17 mouse cellular contexts compared by ENCODE assay signal in the genomic region with DNA sequence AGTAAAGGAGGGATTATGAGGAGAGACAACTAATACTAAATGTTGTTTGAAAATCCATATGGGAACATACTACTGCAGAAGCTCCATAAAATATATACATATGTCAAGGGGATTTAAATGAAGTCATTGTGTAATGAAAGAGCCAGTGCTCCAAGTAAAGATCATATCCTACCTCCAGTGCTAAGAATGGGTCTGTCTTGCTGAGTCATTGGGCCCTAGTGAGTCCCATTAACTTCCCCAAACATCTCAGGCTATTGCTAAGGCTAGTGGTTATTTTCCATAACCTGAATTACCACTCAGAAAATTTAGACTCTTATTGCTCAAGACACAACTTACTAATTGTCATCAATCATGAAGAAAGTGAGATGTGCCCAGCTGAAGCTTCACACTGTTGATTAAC.
"Had no signal": no experiment of that assay in that cellular context is flagged by ENCODE, and none has a peak within 500 bp of the region (broad histone marks: within the 10 kb centered on the region; RNA-seq: fewer than 3 reads in every experiment).

No protein-coding gene starts in this region.

- H3K4me2 ChIP-seq: liver, embryonic 15.5 days; lung, embryonic 15.5 days; midbrain, embryonic 11.5 days; midbrain, embryonic 13.5 days; midbrain, embryonic 15.5 days; neural tube, embryonic 12.5 days had no signal

- H3K4me1 ChIP-seq: liver, embryonic 15.5 days; lung, embryonic 15.5 days had no signal

- ATAC-seq: liver, postnatal 0 days; lung, postnatal 0 days; midbrain, embryonic 13.5 days; midbrain, embryonic 15.5 days had no signal

- DNase-seq: liver, postnatal 0 days; lung, adult 2 months; lung, postnatal 14 days; lung, postnatal 4 days; retina, postnatal 1 day; right cerebral cortex, adult 18-20 months; right cerebral cortex, postnatal 25 days; thymus, adult 18-20 months; thymus, postnatal 14 days; thymus, postnatal 36 days had no signal

- H3K9ac ChIP-seq: liver, embryonic 15.5 days; liver, postnatal 0 days; lung, embryonic 15.5 days; midbrain, embryonic 13.5 days; midbrain, embryonic 15.5 days; neural tube, embryonic 12.5 days had no signal

- H3K36me3 ChIP-seq: liver, embryonic 15.5 days; lung, embryonic 15.5 days; midbrain, embryonic 13.5 days; midbrain, embryonic 15.5 days; neural tube, embryonic 12.5 days had no signal

- H3K4me3 ChIP-seq: liver, embryonic 15.5 days; lung, embryonic 15.5 days; midbrain, embryonic 13.5 days; midbrain, embryonic 15.5 days; neural tube, embryonic 12.5 days had no signal

- H3K27ac ChIP-seq: liver, embryonic 15.5 days; lung, embryonic 15.5 days; midbrain, embryonic 13.5 days; midbrain, embryonic 15.5 days; neural tube, embryonic 12.5 days had no signal

- H3K27me3 ChIP-seq: liver, embryonic 15.5 days; lung, embryonic 15.5 days; midbrain, embryonic 13.5 days; midbrain, embryonic 15.5 days; neural tube, embryonic 12.5 days had no signal

- H3K9me3 ChIP-seq: liver, embryonic 15.5 days; lung, embryonic 15.5 days; midbrain, embryonic 13.5 days; midbrain, embryonic 15.5 days; neural tube, embryonic 12.5 days had no signal
